Mouse (Mus musculus) hindbrain, embryonic 15.5 days (tissue): Measurements from ENCODE around the gene Pld1. TPM values are rescaled to one million over a fixed set of nuclear protein-coding genes. Genes with fewer than 3 reads are reported as not detected.
A peak's percentile ranks its signal among the peaks of the same experiment; 100 is the strongest.

Experiments
- ATAC-seq: fragments of 200-750 bp; cut with Nextera tagmentation; 2 replicates; pipeline ENCODE4 v1.8.0; 2017; ENCODE audit warnings: low read depth, moderate number of reproducible peaks, moderate TSS enrichment; ENCODE audit not compliant: low FRiP score
- H3K27ac ChIP-seq: fragments of 300-500 bp; sonication (generic); replicated peaks from 2 replicates; pipeline ENCODE4 v1.5.1; 2015; ENCODE audit warnings: mild to moderate bottlenecking, inconsistent platforms
- H3K27me3 ChIP-seq: fragments of 300-500 bp; sonication (generic); 2 replicates; pipeline ENCODE4 v1.6.1; 2015; ENCODE audit warnings: control low read depth, inconsistent platforms
- H3K36me3 ChIP-seq: fragments of 300-500 bp; sonication (generic); 2 replicates; pipeline ENCODE4 v1.6.1; 2015; ENCODE audit warnings: control low read depth, inconsistent platforms
- H3K4me1 ChIP-seq: fragments of 300-500 bp; sonication (generic); replicated peaks from 2 replicates; pipeline ENCODE4 v1.6.1; 2015; ENCODE audit warnings: control low read depth, inconsistent platforms
- H3K4me2 ChIP-seq: fragments of 300-500 bp; sonication (generic); 2 replicates; pipeline ENCODE4 v1.6.1; 2015; ENCODE audit warnings: moderate library complexity, mild to moderate bottlenecking, inconsistent platforms
- H3K4me3 ChIP-seq: fragments of 300-500 bp; sonication (generic); 2 replicates; pipeline ENCODE4 v1.5.1; 2015; ENCODE audit warnings: mild to moderate bottlenecking, inconsistent platforms
- H3K9ac ChIP-seq: fragments of 300-500 bp; sonication (generic); 2 replicates; pipeline ENCODE4 v1.6.1; 2015; ENCODE audit warnings: inconsistent platforms
- H3K9me3 ChIP-seq: fragments of 300-500 bp; sonication (generic); 2 replicates; pipeline ENCODE4 v1.6.1; 2016; ENCODE audit warnings: control low read depth, inconsistent platforms
- WGBS: fragments of 180-500 bp; shearing (Covaris S2); methylation state at CpG from one replicate; pipeline ENCODE4 v1.1.7; 2015; 5-methylcytosine and 5-hydroxymethylcytosine counted together
- polyA plus RNA-seq: library from polyadenylated mRNA; unstranded; fragments of >200 nt; fragmentation: Nextera tagmentation; extraction: Ambion mirVana; gene quantifications from 2 replicates; pipeline ENCODE4 v1.2.1, GENCODE M21; 2015

Gene Pld1
- polyA plus RNA-seq, 1 experiment from 2014 or later = 5.5 TPM

GRCm38 (mm10) chr3:28012177-28012576 is 73.7 kb downstream of the Pld1 start:
- WGBS = 90% methylated on average over 7 of the region's 7 CpGs
- no peak overlapping the region for H3K4me3 ChIP-seq
- H3K4me2 ChIP-seq = no peak overlapping the region
- H3K27me3 ChIP-seq = no peaks in the 10 kb centered on the region
- H3K9ac ChIP-seq = no peak overlapping the region
- ATAC-seq = no peak
- no peak overlapping the region for H3K27ac ChIP-seq
- H3K4me1 ChIP-seq = 0 out of 2 replicates have a peak, but pooled peaks cover 3% of the 10 kb centered on the region
- no peaks in the 10 kb centered on the region for H3K36me3 ChIP-seq
- no peaks in the 10 kb centered on the region for H3K9me3 ChIP-seq

- no peaks in the 10 kb centered on the region for H3K9me3 ChIP-seq
- no peaks in the 10 kb centered on the region for H3K27me3 ChIP-seq
- no peak overlapping the region for H3K9ac ChIP-seq
- no peaks in the 10 kb centered on the region for H3K36me3 ChIP-seq
- H3K27ac ChIP-seq = no peak overlapping the region
- H3K4me1 ChIP-seq = 0 out of 2 replicates have a peak, but pooled peaks cover 3% of the 10 kb centered on the region
- H3K4me2 ChIP-seq = no peak overlapping the region
- 47% methylated on average over 6 of the region's 6 CpGs for WGBS
- H3K4me3 ChIP-seq = no peak overlapping the region
- no peak for ATAC-seq
These were observed 74.9 kb downstream of the Pld1 start for GRCm38 (mm10) chr3:28013441-28013840.

- Histone ChIP-seq H3K4me2 (no peak overlapping the region), H3K4me1 (0 out of 2 replicates have a peak, but pooled peaks cover 3% of the 10 kb centered on the region), H3K27ac (no peak overlapping the region), H3K36me3 (no peaks in the 10 kb centered on the region), H3K4me3 (no peak overlapping the region), H3K9ac (no peak overlapping the region), H3K27me3 (no peaks in the 10 kb centered on the region), H3K9me3 (no peaks in the 10 kb centered on the region)
- WGBS = 73% methylated on average over 2 of the region's 2 CpGs
- 0 out of 2 replicates have a peak, but pooled peaks have one; percentile 42 for ATAC-seq
These were observed 78.5 kb downstream of the Pld1 start for GRCm38 (mm10) chr3:28017002-28017401.

GRCm38 (mm10) chr3:28019727-28020126 is 81.2 kb downstream of the Pld1 start:
- 52% methylated on average over 4 of the region's 4 CpGs for WGBS
- no peak overlapping the region for H3K4me2 ChIP-seq
- no peak overlapping the region for H3K4me3 ChIP-seq
- H3K27ac ChIP-seq = no peak overlapping the region
- H3K36me3 ChIP-seq = no peaks in the 10 kb centered on the region
- no peaks in the 10 kb centered on the region for H3K9me3 ChIP-seq
- peak; percentile 66; the same call in 1 of the 2 replicates for ATAC-seq
- no peaks in the 10 kb centered on the region for H3K27me3 ChIP-seq
- H3K4me1 ChIP-seq = no peaks in the 10 kb centered on the region
- no peak overlapping the region for H3K9ac ChIP-seq

- no peak for ATAC-seq
These were observed 81.9 kb downstream of the Pld1 start for GRCm38 (mm10) chr3:28020404-28020803.

GRCm38 (mm10) chr3:28022191-28022590 is 83.7 kb downstream of the Pld1 start:
- ATAC-seq = no peak
- H3K9ac ChIP-seq = no peak overlapping the region
- H3K27me3 ChIP-seq = no peaks in the 10 kb centered on the region
- no peaks in the 10 kb centered on the region for H3K36me3 ChIP-seq
- 80% methylated on average over 5 of the region's 5 CpGs for WGBS
- no peak overlapping the region for H3K4me3 ChIP-seq
- H3K9me3 ChIP-seq = no peaks in the 10 kb centered on the region
- no peak overlapping the region for H3K27ac ChIP-seq
- H3K4me2 ChIP-seq = no peak overlapping the region
- H3K4me1 ChIP-seq = no peaks in the 10 kb centered on the region

More at GRCm38 (mm10) chr3:28020404-28020803, 81.9 kb downstream of the Pld1 start:
- Histone ChIP-seq H3K27ac (no peak overlapping the region), H3K4me3 (no peak overlapping the region), H3K36me3 (no peaks in the 10 kb centered on the region), H3K4me2 (no peak overlapping the region), H3K9ac (no peak overlapping the region), H3K4me1 (no peaks in the 10 kb centered on the region), H3K27me3 (no peaks in the 10 kb centered on the region), H3K9me3 (no peaks in the 10 kb centered on the region)
- WGBS = 88% methylated on average over 2 of the region's 2 CpGs

- WGBS = 75% methylated on average over 3 of the region's 3 CpGs
- Histone ChIP-seq H3K27me3 (no peaks in the 10 kb centered on the region), H3K9ac (no peak overlapping the region), H3K4me1 (no peaks in the 10 kb centered on the region), H3K4me2 (no peak overlapping the region), H3K27ac (no peak overlapping the region), H3K4me3 (no peak overlapping the region), H3K36me3 (no peaks in the 10 kb centered on the region), H3K9me3 (no peaks in the 10 kb centered on the region)
- no peak for ATAC-seq
These were observed 88.4 kb downstream of the Pld1 start for GRCm38 (mm10) chr3:28026876-28027275.

- no peaks in the 10 kb centered on the region for H3K36me3 ChIP-seq
- ATAC-seq = no peak
- H3K27ac ChIP-seq = no peak overlapping the region
- WGBS = 93% methylated on average over 10 of the region's 10 CpGs
- no peak overlapping the region for H3K4me3 ChIP-seq
- no peaks in the 10 kb centered on the region for H3K27me3 ChIP-seq
- no peaks in the 10 kb centered on the region for H3K9me3 ChIP-seq
- no peak overlapping the region for H3K4me2 ChIP-seq
- H3K9ac ChIP-seq = no peak overlapping the region
- no peaks in the 10 kb centered on the region for H3K4me1 ChIP-seq
These were observed 90.0 kb downstream of the Pld1 start for GRCm38 (mm10) chr3:28028456-28028855.

GRCm38 (mm10) chr3:28030860-28031259 is 92.4 kb downstream of the Pld1 start:
- Histone ChIP-seq H3K4me2 (no peak overlapping the region), H3K9ac (no peak overlapping the region), H3K4me3 (no peak overlapping the region), H3K27me3 (no peaks in the 10 kb centered on the region), H3K36me3 (no peaks in the 10 kb centered on the region), H3K27ac (no peak overlapping the region), H3K4me1 (peaks cover 3% of the 10 kb centered on the region), H3K9me3 (no peaks in the 10 kb centered on the region)
- 92% methylated on average over 5 of the region's 5 CpGs for WGBS
- no peak for ATAC-seq

GRCm38 (mm10) chr3:28031643-28032243 is 93.2 kb downstream of the Pld1 start:
- Histone ChIP-seq H3K4me2 (no peak overlapping the region), H3K27ac (no peak overlapping the region), H3K36me3 (no peaks in the 10 kb centered on the region), H3K9me3 (no peaks in the 10 kb centered on the region), H3K4me3 (no peak overlapping the region), H3K27me3 (no peaks in the 10 kb centered on the region), H3K4me1 (peaks cover 3% of the 10 kb centered on the region), H3K9ac (no peak overlapping the region)
- 67% methylated on average over 7 of the region's 7 CpGs for WGBS
- no peak for ATAC-seq

- Histone ChIP-seq H3K9ac (no peak overlapping the region), H3K9me3 (no peaks in the 10 kb centered on the region), H3K27me3 (no peaks in the 10 kb centered on the region), H3K36me3 (no peaks in the 10 kb centered on the region), H3K4me1 (peaks cover 3% of the 10 kb centered on the region), H3K4me3 (no peak overlapping the region), H3K27ac (no peak overlapping the region), H3K4me2 (no peak overlapping the region)
- WGBS = 90% methylated on average over 3 of the region's 3 CpGs
- ATAC-seq = no peak
These were observed 95.4 kb downstream of the Pld1 start for GRCm38 (mm10) chr3:28033898-28034297.

GRCm38 (mm10) chr3:28034707-28035333 is 96.3 kb downstream of the Pld1 start:
- H3K4me3 ChIP-seq = no peak overlapping the region
- peaks cover 3% of the 10 kb centered on the region for H3K4me1 ChIP-seq
- H3K9me3 ChIP-seq = no peaks in the 10 kb centered on the region
- no peak overlapping the region for H3K9ac ChIP-seq
- H3K27me3 ChIP-seq = no peaks in the 10 kb centered on the region
- no peaks in the 10 kb centered on the region for H3K36me3 ChIP-seq
- WGBS = 72% methylated on average over 5 of the region's 5 CpGs
- ATAC-seq = no peak; the same call in 1 of the 2 replicates
- H3K4me2 ChIP-seq = no peak overlapping the region
- H3K27ac ChIP-seq = 0 out of 2 replicates have a peak overlapping the region, but pooled peaks have one; percentile 17
